Comparison of ENCODE assay signal across 10 mouse cellular contexts in the genomic region with DNA sequence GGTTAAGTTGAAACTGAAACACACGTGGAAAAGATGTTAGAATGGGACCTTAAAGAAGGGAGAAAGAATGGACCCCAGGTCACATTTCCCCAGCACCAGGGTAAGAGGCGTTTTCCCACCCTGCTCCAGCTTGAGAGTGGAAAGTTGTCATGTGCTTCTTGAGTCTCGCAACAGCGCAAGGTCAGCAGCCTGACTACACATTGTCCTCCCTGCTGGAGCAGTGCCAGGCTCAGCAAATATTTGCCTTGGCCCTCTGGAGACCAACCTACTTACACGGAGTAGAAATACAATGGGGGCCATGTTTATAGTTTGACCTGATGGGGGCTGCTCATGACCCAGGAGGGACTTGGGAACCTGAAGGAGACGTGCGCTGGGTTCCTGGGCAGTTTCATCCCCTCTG.
DNase-seq lines count a peak whose midpoint lies in the region; ATAC-seq and TF ChIP-seq lines count a peak whose summit lies in the region.
"Had no signal": no experiment of that assay in that cellular context is flagged by ENCODE, and none has a peak within 500 bp of the region (broad histone marks: within the 10 kb centered on the region; RNA-seq: fewer than 3 reads in every experiment).

No protein-coding gene starts in this region.

- H3K4me1 ChIP-seq in kidney, adult 2 months (ENCODE audit: control insufficient read depth, insufficient read depth, low read length): no peaks in the 10 kb centered on the region
- H3K4me1 ChIP-seq in kidney, embryonic 15.5 days: 0 out of 2 replicates have a peak, but pooled peaks cover 4% of the 10 kb centered on the region

- H3K9me3 ChIP-seq in kidney, embryonic 15.5 days (replicated peaks): no peaks in the 10 kb centered on the region

- ATAC-seq in kidney, embryonic 15.5 days (replicated peaks; ENCODE audit: low FRiP score): no peak
- ATAC-seq: CD4-positive, CD25-positive, alpha-beta regulatory T cell, adult 4 months had no signal

- intact Hi-C loops in left cerebral cortex, postnatal 4 days (cut with DNase I): no loop called here

- TF ChIP-seq CTCF in kidney, adult 2 months (conservative IDR thresholded peaks at IDR 0.05; ENCODE audit: insufficient read depth, insufficient read length, low read depth, low read length): no peak

- no peak overlapping the region for H3K4me3 ChIP-seq in kidney, adult 2 months (ENCODE audit: insufficient read depth, low read depth, low read length)
- H3K4me3 ChIP-seq in kidney, embryonic 15.5 days (replicated peaks): no peak overlapping the region

- TF ChIP-seq POLR2A in kidney, adult 2 months (IDR thresholded peaks at IDR 0.05; ENCODE audit: low read depth, low read length): no peak

- no peak overlapping the region for H3K27ac ChIP-seq in kidney, adult 2 months (ENCODE audit: insufficient read depth, low read depth, low read length)
- H3K27ac ChIP-seq in kidney, embryonic 15.5 days: no peak overlapping the region

- H3K36me3 ChIP-seq in kidney, adult 2 months (ENCODE audit: control insufficient read depth, insufficient read depth, low read length): no peaks in the 10 kb centered on the region
- no peaks in the 10 kb centered on the region for H3K36me3 ChIP-seq in kidney, embryonic 15.5 days

- WGBS in kidney, adult 2 months: 41% methylated on average over 7 of the region's 7 CpGs
- WGBS in kidney, embryonic 15.5 days: 59% methylated on average over 7 of the region's 7 CpGs

- H3K9ac ChIP-seq in kidney, embryonic 15.5 days: no peak overlapping the region

- peak; percentile 65 for DNase-seq in kidney, adult 2 months
- peak; percentile 23 to 48 for DNase-seq in heart, adult 9 months (ENCODE audit: low spot score in 2 of 2)
- peak; percentile 70 for DNase-seq in kidney, postnatal 10 days
- peak; percentile 75 for DNase-seq in lung, postnatal 36 days
- DNase-seq in thymus, adult 18-20 months: no peak
- DNase-seq in left cerebral cortex, postnatal 4 days: no peak
- DNase-seq in cerebellum, postnatal 36 days: no peak
- DNase-seq: cerebellum, adult 11 months had no signal

- no peak overlapping the region for H3K4me2 ChIP-seq in kidney, embryonic 15.5 days

- H3K27me3 ChIP-seq in kidney, adult 2 months (replicated peaks; ENCODE audit: control insufficient read depth, insufficient read depth, low read length): no peaks in the 10 kb centered on the region
- H3K27me3 ChIP-seq in kidney, embryonic 15.5 days: no peaks in the 10 kb centered on the region

Comparison
In these comparisons a context has a peak if more than half of its experiments do, and no peak if none do; other contexts are left out.
1. DNase-seq: peak in kidney, adult 2 months (single experiment), heart, adult 9 months (2 of 2), kidney, postnatal 10 days (single experiment) and lung, postnatal 36 days (single experiment); none in thymus, adult 18-20 months (0 of 2), left cerebral cortex, postnatal 4 days (single experiment) and cerebellum, postnatal 36 days (0 of 2).